Mouse (Mus musculus) neural tube, embryonic 14.5 days (tissue): Measurements from ENCODE around the gene Itpripl1. TPM values are rescaled to one million over a fixed set of nuclear protein-coding genes. Genes with fewer than 3 reads are reported as not detected.
"Not testable (repeated sequence)": the region's sequence is repeated elsewhere in the genome, so short reads cannot be mapped to it uniquely, and the experiment has no call there.

Source experiments
- ATAC-seq: fragments of 200-750 bp; cut with Nextera tagmentation; 2 replicates; pipeline ENCODE4 v1.8.0; 2017; ENCODE audit warnings: low read depth, mild to moderate bottlenecking, moderate TSS enrichment, moderate library complexity
- H3K27ac ChIP-seq: fragments of 300-500 bp; sonication (generic); 2 replicates; pipeline ENCODE4 v1.5.1; 2014; ENCODE audit warnings: low read depth, mild to moderate bottlenecking, control low read depth, low read length, moderate library complexity, mixed read lengths
- H3K27me3 ChIP-seq: fragments of 300-500 bp; sonication (generic); 2 replicates; pipeline ENCODE4 v1.6.1; 2014; ENCODE audit warnings: low read length; ENCODE audit not compliant: control insufficient read depth, insufficient read depth
- H3K36me3 ChIP-seq: fragments of 300-500 bp; sonication (generic); 2 replicates; pipeline ENCODE4 v1.6.1; 2014; ENCODE audit warnings: low read length, mixed read lengths; ENCODE audit not compliant: control insufficient read depth, insufficient read depth
- H3K4me1 ChIP-seq: fragments of 300-500 bp; sonication (generic); 2 replicates; pipeline ENCODE4 v1.6.1; 2014; ENCODE audit warnings: low read length; ENCODE audit not compliant: control insufficient read depth, insufficient read depth
- H3K4me2 ChIP-seq: fragments of 300-500 bp; sonication (generic); 2 replicates; pipeline ENCODE4 v1.6.1; 2014; ENCODE audit warnings: mild to moderate bottlenecking, low read depth, low read length, control low read depth
- H3K4me3 ChIP-seq: fragments of 300-500 bp; sonication (generic); 2 replicates; pipeline ENCODE4 v1.5.1; 2014; ENCODE audit warnings: low read depth, low read length, control low read depth, mixed read lengths
- H3K9ac ChIP-seq: fragments of 300-500 bp; sonication (generic); replicated peaks from 2 replicates; pipeline ENCODE4 v1.6.1; 2014; ENCODE audit warnings: low read depth, mild to moderate bottlenecking, control low read depth, low read length, mixed read lengths
- H3K9me3 ChIP-seq: fragments of 300-500 bp; sonication (generic); 2 replicates; pipeline ENCODE4 v1.6.1; 2016; ENCODE audit warnings: low read length; ENCODE audit not compliant: control insufficient read depth
- WGBS: fragments of 180-500 bp; shearing (Covaris S2); extraction: QIAGEN DNeasy Blood & Tissue Kit; methylation state at CpG from one replicate; pipeline ENCODE4 v1.1.7; 2014; 5-methylcytosine and 5-hydroxymethylcytosine counted together
- polyA plus RNA-seq: library from polyadenylated mRNA; unstranded; fragments of >200 nt; fragmentation: Nextera tagmentation; extraction: Ambion mirVana; gene quantifications from 2 replicates; pipeline ENCODE4 v1.2.1, GENCODE M21; 2014

Itpripl1 gene
- polyA plus RNA-seq, 1 experiment from 2014 or later: 9.0 TPM

GRCm38 (mm10) chr2:127128926-127129325 is 14.3 kb downstream of the Itpripl1 start:
- Histone ChIP-seq H3K9ac (no peak overlapping the region), H3K27me3 (no peaks in the 10 kb centered on the region), H3K4me2 (no peak overlapping the region), H3K4me1 (no peaks in the 10 kb centered on the region; the same call in 1 of the 2 replicates), H3K9me3 (no peaks in the 10 kb centered on the region), H3K36me3 (peaks cover 8% of the 10 kb centered on the region; the same call in 1 of the 2 replicates), H3K4me3 (no peak overlapping the region), H3K27ac (no peak overlapping the region)
- no peak for ATAC-seq
- WGBS: 83% methylated on average over 5 of the region's 5 CpGs

GRCm38 (mm10) chr2:127121591-127122235 is 21.5 kb downstream of the Itpripl1 start:
- H3K36me3 ChIP-seq: peaks cover 16% of the 10 kb centered on the region
- no peaks in the 10 kb centered on the region for H3K4me1 ChIP-seq
- H3K27me3 ChIP-seq: no peaks in the 10 kb centered on the region
- H3K27ac ChIP-seq: no peak overlapping the region
- H3K9me3 ChIP-seq: no peaks in the 10 kb centered on the region
- ATAC-seq: no peak
- no peak overlapping the region for H3K9ac ChIP-seq
- WGBS: 83% methylated on average over 8 of the region's 8 CpGs
- H3K4me2 ChIP-seq: no peak overlapping the region
- no peak overlapping the region for H3K4me3 ChIP-seq

DNA sequence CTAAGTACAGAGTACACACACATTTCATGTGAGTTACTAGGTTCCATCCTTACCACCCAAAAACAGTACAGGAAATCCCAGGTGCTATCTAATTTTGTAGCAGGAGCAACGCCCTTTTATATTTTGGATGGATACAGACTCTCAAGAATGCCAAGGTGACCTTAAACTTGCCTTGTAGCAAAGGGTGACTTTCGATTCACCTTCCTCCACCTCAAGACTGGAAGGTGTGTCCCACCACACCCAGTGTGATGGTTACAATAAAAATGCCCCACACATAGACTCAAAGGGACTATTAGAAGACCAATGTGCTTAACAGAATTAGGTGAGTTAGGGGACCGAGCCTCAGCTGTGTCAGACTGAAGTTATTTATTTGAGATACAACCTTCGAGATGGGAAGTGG is 34.3 kb downstream of the Itpripl1 start:
- Histone ChIP-seq H3K4me3 (no peak overlapping the region), H3K36me3 (peaks cover 20% of the 10 kb centered on the region; the same call in 1 of the 2 replicates), H3K27me3 (no peaks in the 10 kb centered on the region), H3K27ac (no peak overlapping the region), H3K9ac (no peak overlapping the region), H3K4me2 (no peak overlapping the region), H3K4me1 (no peaks in the 10 kb centered on the region), H3K9me3 (no peaks in the 10 kb centered on the region)
- 98% methylated on average over 4 of the region's 4 CpGs for WGBS
- ATAC-seq: no peak

DNA sequence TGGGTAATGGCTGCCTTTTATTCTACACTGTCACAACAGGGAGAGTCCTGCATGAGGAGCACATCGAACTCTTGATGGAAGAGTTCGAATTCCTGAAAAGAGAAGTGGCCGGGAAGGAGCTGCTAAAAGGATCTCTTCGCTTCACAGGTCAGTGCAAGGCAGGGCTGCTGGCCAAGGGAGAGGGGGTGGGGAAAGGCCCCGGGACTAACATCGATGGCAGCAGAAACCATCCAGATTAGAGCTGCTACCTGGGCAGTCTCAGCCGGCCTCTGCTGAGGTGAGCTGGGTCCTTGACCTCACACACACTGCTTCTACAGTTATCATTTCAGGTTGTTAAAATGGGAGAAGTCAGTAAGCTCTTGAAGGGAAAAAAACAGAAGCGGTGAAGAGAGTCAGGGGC is 51.2 kb downstream of the Itpripl1 start:
- Histone ChIP-seq H3K27ac (no peak overlapping the region), H3K4me1 (no peaks in the 10 kb centered on the region), H3K4me2 (no peak overlapping the region), H3K4me3 (no peak overlapping the region), H3K9me3 (no peaks in the 10 kb centered on the region), H3K9ac (no peak overlapping the region), H3K27me3 (no peaks in the 10 kb centered on the region), H3K36me3 (no peaks in the 10 kb centered on the region)
- no peak for ATAC-seq
- 84% methylated on average over 8 of the region's 8 CpGs for WGBS

- not testable (repeated sequence) for H3K4me2 ChIP-seq, H3K36me3 ChIP-seq, H3K27me3 ChIP-seq, H3K4me3 ChIP-seq, H3K27ac ChIP-seq, ATAC-seq, H3K9ac ChIP-seq, H3K4me1 ChIP-seq, H3K9me3 ChIP-seq
Measured at GRCm38 (mm10) chr2:127090151-127090550, 53.1 kb downstream of the Itpripl1 start.

Other genes starting within 250 kb of the Itpripl1 start
- gene Sppl2a, start 210.2 kb downstream of the Itpripl1 start, polyA plus RNA-seq: 39.9 and 40.5 TPM in 2 replicates
- gene Ap4e1, start 134.7 kb downstream of the Itpripl1 start, polyA plus RNA-seq: 11.5 and 13.5 TPM in 2 replicates
- gene Blvra, start 72.8 kb downstream of the Itpripl1 start, polyA plus RNA-seq: 36.3 and 37.3 TPM in 2 replicates
- 8.6 and 11.1 TPM in 2 replicates for gene Ncaph, start 9.5 kb downstream of the Itpripl1 start, polyA plus RNA-seq
- gene 1810024B03Rik, start 64.8 kb upstream of the Itpripl1 start, polyA plus RNA-seq: 1.1 and 1.5 TPM in 2 replicates
- gene Snrnp200, start 64.9 kb upstream of the Itpripl1 start, polyA plus RNA-seq: 64.3 and 73.7 TPM in 2 replicates
- 59.0 and 59.9 TPM in 2 replicates for gene Ciao1, start 104.4 kb upstream of the Itpripl1 start, polyA plus RNA-seq
- 35.1 and 48.8 TPM in 2 replicates for gene Tmem127, start 104.5 kb upstream of the Itpripl1 start, polyA plus RNA-seq
- gene Stard7, start 126.8 kb upstream of the Itpripl1 start, polyA plus RNA-seq: 103 and 110 TPM in 2 replicates
- 12.4 and 14.9 TPM in 2 replicates for gene Dusp2, start 192.7 kb upstream of the Itpripl1 start, polyA plus RNA-seq
- gene Astl, start 195.2 kb upstream of the Itpripl1 start, polyA plus RNA-seq: not detected in 2 replicates
- gene Adra2b, start 219.8 kb upstream of the Itpripl1 start, polyA plus RNA-seq: 0.35 and 0.81 TPM in 2 replicates